Mouse (Mus musculus) embryonic facial prominence, embryonic 11.5 days (tissue): ENCODE results near the gene Fam193a. TPM values are rescaled to one million over a fixed set of nuclear protein-coding genes. Genes with fewer than 3 reads are reported as not detected.

Source experiments
- ATAC-seq: fragments of 200-750 bp; cut with Nextera tagmentation; replicated peaks from 2 replicates; pipeline ENCODE4 v1.8.0; 2017; ENCODE audit warnings: low read depth; ENCODE audit not compliant: insufficient number of reproducible peaks, low FRiP score, low TSS enrichment
- DNase-seq: peaks from one replicate; pipeline ENCODE4 v3.0.0-alpha.2; 2015; ENCODE audit warnings: low spot score
- H3K27ac ChIP-seq: fragments of 300-500 bp; sonication (generic); replicated peaks from 2 replicates; pipeline ENCODE4 v1.5.1; 2014; ENCODE audit warnings: mild to moderate bottlenecking, low read depth, low read length, control low read depth
- H3K27me3 ChIP-seq: fragments of 300-500 bp; sonication (generic); 2 replicates; pipeline ENCODE4 v1.6.1; 2014; ENCODE audit warnings: mild to moderate bottlenecking, low read length, moderate library complexity, mixed read lengths; ENCODE audit not compliant: control insufficient read depth, insufficient read depth
- H3K36me3 ChIP-seq: fragments of 300-500 bp; sonication (generic); replicated peaks from 2 replicates; pipeline ENCODE4 v1.6.1; 2014; ENCODE audit warnings: low read depth, mild to moderate bottlenecking, low read length, moderate library complexity, mixed read lengths; ENCODE audit not compliant: control insufficient read depth, insufficient read depth
- H3K4me1 ChIP-seq: fragments of 300-500 bp; sonication (generic); 2 replicates; pipeline ENCODE4 v1.6.1; 2014; ENCODE audit warnings: low read length, mixed read lengths; ENCODE audit not compliant: control insufficient read depth, insufficient read depth
- H3K4me2 ChIP-seq: fragments of 300-500 bp; sonication (generic); 2 replicates; pipeline ENCODE4 v1.6.1; 2014; ENCODE audit warnings: low read depth, mild to moderate bottlenecking, control low read depth, low read length, moderate library complexity
- H3K4me3 ChIP-seq: fragments of 300-500 bp; sonication (generic); 2 replicates; pipeline ENCODE4 v1.5.1; 2014; ENCODE audit warnings: low read depth, low read length, control low read depth
- H3K9ac ChIP-seq: fragments of 300-500 bp; sonication (generic); replicated peaks from 2 replicates; pipeline ENCODE4 v1.6.1; 2014; ENCODE audit warnings: mild to moderate bottlenecking, control low read depth, low read length
- H3K9me3 ChIP-seq: fragments of 300-500 bp; sonication (generic); replicated peaks from 2 replicates; pipeline ENCODE4 v1.6.1; 2016; ENCODE audit warnings: mild to moderate bottlenecking, low read length, inconsistent platforms, mixed read lengths; ENCODE audit not compliant: control insufficient read depth
- WGBS: fragments of 180-500 bp; shearing (Covaris S2); extraction: QIAGEN DNeasy Blood & Tissue Kit; methylation state at CpG from one replicate; pipeline ENCODE4 v1.1.7; 2014; 5-methylcytosine and 5-hydroxymethylcytosine counted together
- polyA plus RNA-seq: library from polyadenylated mRNA; unstranded; fragments of >200 nt; fragmentation: Nextera tagmentation; extraction: Ambion mirVana; gene quantifications from 2 replicates; pipeline ENCODE4 v1.2.1, GENCODE M21; 2014

Fam193a gene
- polyA plus RNA-seq, 1 experiment from 2014 or later = 13.1 TPM

GRCm38 (mm10) chr5:34519389-34519910, 149.7 kb downstream of the Fam193a start:
- Histone ChIP-seq H3K36me3 (no peaks in the 10 kb centered on the region), H3K4me2 (no peak overlapping the region), H3K4me3 (no peak overlapping the region), H3K9me3 (no peaks in the 10 kb centered on the region), H3K4me1 (no peaks in the 10 kb centered on the region), H3K9ac (no peak overlapping the region), H3K27ac (no peak overlapping the region), H3K27me3 (no peaks in the 10 kb centered on the region)
- DNase-seq (no peak), ATAC-seq (no peak)
- WGBS = 83% methylated on average over 9 of the region's 9 CpGs

- no peaks in the 10 kb centered on the region for H3K27me3 ChIP-seq
- ATAC-seq = no peak
- H3K27ac ChIP-seq = no peak overlapping the region
- H3K9ac ChIP-seq = no peak overlapping the region
- no peak overlapping the region for H3K4me3 ChIP-seq
- no peaks in the 10 kb centered on the region for H3K4me1 ChIP-seq
- no peaks in the 10 kb centered on the region for H3K36me3 ChIP-seq
- no peak overlapping the region for H3K4me2 ChIP-seq
- H3K9me3 ChIP-seq = no peaks in the 10 kb centered on the region
- WGBS = 67% methylated on average over 11 of the region's 11 CpGs
- no peak for DNase-seq
Observed at GRCm38 (mm10) chr5:34520458-34521209, 150.9 kb downstream of the Fam193a start.

GRCm38 (mm10) chr5:34521337-34521736, 151.6 kb downstream of the Fam193a start:
- no peaks in the 10 kb centered on the region for H3K36me3 ChIP-seq
- H3K4me1 ChIP-seq = no peaks in the 10 kb centered on the region
- H3K4me2 ChIP-seq = no peak overlapping the region
- no peak overlapping the region for H3K27ac ChIP-seq
- no peak overlapping the region for H3K9ac ChIP-seq
- ATAC-seq (no peak), DNase-seq (no peak)
- no peak overlapping the region for H3K4me3 ChIP-seq
- WGBS = 88% methylated on average over 3 of the region's 3 CpGs
- peaks cover under 1% of the 10 kb centered on the region; the same call in 1 of the 2 replicates for H3K27me3 ChIP-seq
- H3K9me3 ChIP-seq = no peaks in the 10 kb centered on the region

- Histone ChIP-seq H3K4me3 (no peak overlapping the region), H3K4me2 (no peak overlapping the region), H3K9ac (no peak overlapping the region), H3K36me3 (no peaks in the 10 kb centered on the region), H3K9me3 (no peaks in the 10 kb centered on the region), H3K27ac (no peak overlapping the region), H3K27me3 (peaks cover 2% of the 10 kb centered on the region; the same call in 1 of the 2 replicates), H3K4me1 (no peaks in the 10 kb centered on the region)
- no peak for ATAC-seq
- WGBS = 67% methylated on average over 4 of the region's 4 CpGs
- no peak for DNase-seq
Observed at GRCm38 (mm10) chr5:34523958-34524485, 154.3 kb downstream of the Fam193a start.

- no peak overlapping the region for H3K4me3 ChIP-seq
- H3K27me3 ChIP-seq = peaks cover 2% of the 10 kb centered on the region; the same call in 1 of the 2 replicates
- DNase-seq = no peak
- no peaks in the 10 kb centered on the region for H3K4me1 ChIP-seq
- H3K9ac ChIP-seq = no peak overlapping the region
- no peaks in the 10 kb centered on the region for H3K9me3 ChIP-seq
- no peak for ATAC-seq
- no peak overlapping the region for H3K27ac ChIP-seq
- no peaks in the 10 kb centered on the region for H3K36me3 ChIP-seq
- no peak overlapping the region for H3K4me2 ChIP-seq
Observed at GRCm38 (mm10) chr5:34524511-34524910, 154.8 kb downstream of the Fam193a start.

GRCm38 (mm10) chr5:34525663-34526476, 156.1 kb downstream of the Fam193a start, which contains the start of gene Sh3bp2:
Gene Sh3bp2, plus strand, starts transcription at chr5:34525838.
- Histone ChIP-seq H3K9ac (peak within 1 kb of the TSS; percentile 48), H3K4me3 (peak within 1 kb of the TSS; percentile 37), H3K9me3 (no peaks in the 10 kb centered on the region), H3K36me3 (no peaks in the 10 kb centered on the region), H3K4me1 (no peaks in the 10 kb centered on the region), H3K27ac (no peak within 1 kb of the TSS), H3K4me2 (peak within 1 kb of the TSS; percentile 73), H3K27me3 (peaks cover 2% of the 10 kb centered on the region; the same call in 1 of the 2 replicates)
- 2% methylated on average over 38 of the region's 38 CpGs for WGBS
- peak; percentile 92 for ATAC-seq
- DNase-seq = peak; percentile 91

GRCm38 (mm10) chr5:34526477-34526775, 156.7 kb downstream of the Fam193a start:
- WGBS = 37% methylated on average over 5 of the region's 5 CpGs
- Histone ChIP-seq H3K4me2 (no peak overlapping the region), H3K27ac (no peak overlapping the region), H3K4me1 (no peaks in the 10 kb centered on the region), H3K4me3 (no peak overlapping the region), H3K36me3 (no peaks in the 10 kb centered on the region), H3K9me3 (no peaks in the 10 kb centered on the region), H3K9ac (no peak overlapping the region), H3K27me3 (peaks cover 2% of the 10 kb centered on the region; the same call in 1 of the 2 replicates)
- DNase-seq = no peak
- ATAC-seq = no peak
